Mouse (Mus musculus): ENCODE results near the gene Ltv1. TPM values are rescaled to one million over a fixed set of nuclear protein-coding genes. Genes with fewer than 3 reads are reported as not detected.

Gene Ltv1
- polyA plus RNA-seq, 1 experiment from 2014 or later = 37.8 TPM

DNA sequence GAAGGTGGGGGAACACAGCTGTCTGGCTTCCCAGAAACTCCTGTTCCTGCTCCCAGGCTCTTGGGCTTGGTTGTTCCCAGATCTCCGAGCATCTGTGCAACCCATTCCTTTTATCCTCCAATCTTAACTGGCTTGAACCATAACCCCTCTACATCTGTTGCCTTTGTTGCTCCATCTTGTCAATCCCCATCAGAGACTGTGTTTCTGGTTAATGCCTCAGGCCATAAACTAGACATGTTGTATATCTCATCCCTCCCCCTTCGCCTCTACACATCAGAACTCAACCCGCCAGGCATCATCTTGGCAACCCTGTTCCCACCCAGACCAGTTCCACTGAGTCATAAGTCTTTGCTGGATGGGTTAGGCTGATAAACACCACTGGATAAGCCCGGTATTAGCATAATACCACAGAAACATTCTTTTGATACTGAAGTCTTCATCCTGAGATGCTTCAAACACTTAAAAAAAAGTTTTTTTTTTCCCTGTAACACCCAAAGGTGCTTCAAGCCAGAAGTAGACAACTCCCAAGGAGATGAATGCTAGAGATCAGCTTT, 40.1 kb downstream of the Ltv1 start:
- Histone ChIP-seq H3K27ac (replicated peaks) (no peak overlapping the region), H3K4me2 (replicated peaks) (no peak overlapping the region), H3K9me3 (no peaks in the 10 kb centered on the region), H3K4me1 (no peaks in the 10 kb centered on the region), H3K27me3 (no peaks in the 10 kb centered on the region), H3K4me3 (no peak overlapping the region), H3K9ac (replicated peaks) (no peak overlapping the region), H3K36me3 (no peaks in the 10 kb centered on the region)
- no peak for ATAC-seq (replicated peaks)
- 90% methylated on average over 4 of the region's 4 CpGs for WGBS

GRCm38 (mm10) chr10:13151353-13151752, 41.6 kb downstream of the Ltv1 start:
- Histone ChIP-seq H3K36me3 (no peaks in the 10 kb centered on the region), H3K9ac (replicated peaks) (no peak overlapping the region), H3K4me3 (no peak overlapping the region), H3K27me3 (no peaks in the 10 kb centered on the region), H3K27ac (replicated peaks) (no peak overlapping the region), H3K4me1 (no peaks in the 10 kb centered on the region), H3K9me3 (no peaks in the 10 kb centered on the region), H3K4me2 (replicated peaks) (no peak overlapping the region)
- WGBS = 61% methylated on average over 5 of the region's 5 CpGs
- 0 out of 2 replicates have a peak, but pooled peaks have one; percentile 23 for ATAC-seq (replicated peaks)

DNA sequence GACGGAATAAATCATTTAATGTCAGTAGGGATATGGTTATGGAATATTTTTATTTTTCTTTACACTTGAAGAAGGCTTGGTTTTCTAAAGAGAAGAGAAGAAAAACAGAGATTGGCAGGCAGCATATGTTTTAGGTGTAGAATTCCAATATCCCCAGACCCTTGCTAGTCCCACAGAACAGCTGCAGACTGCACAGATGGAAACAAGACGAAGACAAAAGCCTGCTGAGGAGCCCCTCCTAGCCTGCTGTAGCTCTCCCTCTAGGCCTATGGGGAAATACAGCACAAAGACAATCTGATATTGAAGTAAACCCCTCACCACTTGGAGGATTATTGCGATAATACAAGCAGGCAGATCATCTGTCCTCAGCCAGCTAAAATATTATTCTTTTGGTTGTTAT, 42.5 kb downstream of the Ltv1 start:
- no peaks in the 10 kb centered on the region for H3K4me1 ChIP-seq
- H3K36me3 ChIP-seq = no peaks in the 10 kb centered on the region
- H3K9me3 ChIP-seq = no peaks in the 10 kb centered on the region
- no peaks in the 10 kb centered on the region for H3K27me3 ChIP-seq
- H3K4me2 ChIP-seq (replicated peaks) = no peak overlapping the region
- WGBS = 60% methylated on average over 3 of the region's 3 CpGs
- no peak for ATAC-seq (replicated peaks)
- H3K4me3 ChIP-seq = no peak overlapping the region
- no peak overlapping the region for H3K9ac ChIP-seq (replicated peaks)
- H3K27ac ChIP-seq (replicated peaks) = no peak overlapping the region

DNA sequence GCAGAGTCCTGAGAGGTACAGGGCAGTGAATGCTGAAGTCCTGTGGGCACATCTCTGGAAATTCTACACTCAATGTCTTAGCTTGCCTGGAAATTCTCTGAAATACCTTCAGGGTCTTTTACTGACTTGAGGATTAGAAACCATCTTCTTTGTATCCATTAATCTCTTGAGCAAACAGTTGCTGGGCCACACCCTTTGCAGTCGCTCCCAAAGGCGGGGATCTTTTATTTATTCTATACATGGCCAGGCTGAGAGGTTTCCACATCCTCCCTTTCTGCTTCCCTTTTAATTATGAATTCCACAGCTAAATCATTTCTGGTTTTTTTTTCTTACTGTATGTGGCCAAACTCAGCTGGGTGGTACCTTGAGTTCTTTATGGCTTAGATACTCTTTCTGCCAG, 52.5 kb downstream of the Ltv1 start:
- no peak overlapping the region for H3K9ac ChIP-seq (replicated peaks)
- WGBS = 82% methylated on average over 2 of the region's 2 CpGs
- H3K27ac ChIP-seq (replicated peaks) = no peak overlapping the region
- no peak overlapping the region for H3K4me2 ChIP-seq (replicated peaks)
- H3K9me3 ChIP-seq = no peaks in the 10 kb centered on the region
- ATAC-seq (replicated peaks) = no peak
- no peaks in the 10 kb centered on the region for H3K36me3 ChIP-seq
- no peaks in the 10 kb centered on the region for H3K27me3 ChIP-seq
- no peaks in the 10 kb centered on the region for H3K4me1 ChIP-seq
- H3K4me3 ChIP-seq = no peak overlapping the region

GRCm38 (mm10) chr10:13137906-13138305, 55.1 kb downstream of the Ltv1 start:
- H3K27ac ChIP-seq (replicated peaks) = no peak overlapping the region
- no peaks in the 10 kb centered on the region for H3K27me3 ChIP-seq
- H3K4me2 ChIP-seq (replicated peaks) = no peak overlapping the region
- no peak for ATAC-seq (replicated peaks)
- H3K4me3 ChIP-seq = no peak overlapping the region
- H3K4me1 ChIP-seq = no peaks in the 10 kb centered on the region
- no peaks in the 10 kb centered on the region for H3K36me3 ChIP-seq
- WGBS = 89% methylated on average over 6 of the region's 6 CpGs
- H3K9ac ChIP-seq (replicated peaks) = no peak overlapping the region
- no peaks in the 10 kb centered on the region for H3K9me3 ChIP-seq

GRCm38 (mm10) chr10:13135751-13136150, 57.2 kb downstream of the Ltv1 start:
- H3K9ac ChIP-seq (replicated peaks) = no peak overlapping the region
- no peaks in the 10 kb centered on the region for H3K9me3 ChIP-seq
- ATAC-seq (replicated peaks) = no peak
- H3K4me1 ChIP-seq = no peaks in the 10 kb centered on the region
- no peaks in the 10 kb centered on the region for H3K36me3 ChIP-seq
- H3K4me3 ChIP-seq = no peak overlapping the region
- no peaks in the 10 kb centered on the region for H3K27me3 ChIP-seq
- H3K4me2 ChIP-seq (replicated peaks) = no peak overlapping the region
- WGBS = 96% methylated on average over 7 of the region's 7 CpGs
- H3K27ac ChIP-seq (replicated peaks) = no peak overlapping the region

DNA sequence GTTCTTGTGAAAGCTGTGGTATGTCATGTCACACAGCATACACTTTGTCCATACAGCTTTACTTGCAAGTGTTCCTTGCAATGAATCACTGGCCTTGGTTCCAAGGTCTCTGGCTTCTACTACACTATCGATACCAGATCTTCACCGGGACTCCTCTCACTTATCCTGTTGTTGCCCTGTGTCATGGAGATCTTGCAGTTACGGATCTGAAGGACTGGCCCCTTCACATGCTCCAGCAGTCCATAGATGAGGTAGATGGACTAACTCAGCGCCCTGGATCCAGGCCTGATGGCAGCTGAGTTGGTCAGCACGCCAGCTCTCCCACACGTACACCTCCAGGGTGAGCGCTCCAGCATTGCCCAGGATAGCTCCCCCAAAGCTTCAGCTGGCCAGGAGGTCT, 57.7 kb downstream of the Ltv1 start:
- WGBS = 96% methylated on average over 7 of the region's 7 CpGs
- no peak overlapping the region for H3K27ac ChIP-seq (replicated peaks)
- no peaks in the 10 kb centered on the region for H3K27me3 ChIP-seq
- H3K9me3 ChIP-seq = no peaks in the 10 kb centered on the region
- no peak overlapping the region for H3K9ac ChIP-seq (replicated peaks)
- no peak overlapping the region for H3K4me2 ChIP-seq (replicated peaks)
- no peak for ATAC-seq (replicated peaks)
- no peak overlapping the region for H3K4me3 ChIP-seq
- H3K4me1 ChIP-seq = no peaks in the 10 kb centered on the region
- no peaks in the 10 kb centered on the region for H3K36me3 ChIP-seq

DNA sequence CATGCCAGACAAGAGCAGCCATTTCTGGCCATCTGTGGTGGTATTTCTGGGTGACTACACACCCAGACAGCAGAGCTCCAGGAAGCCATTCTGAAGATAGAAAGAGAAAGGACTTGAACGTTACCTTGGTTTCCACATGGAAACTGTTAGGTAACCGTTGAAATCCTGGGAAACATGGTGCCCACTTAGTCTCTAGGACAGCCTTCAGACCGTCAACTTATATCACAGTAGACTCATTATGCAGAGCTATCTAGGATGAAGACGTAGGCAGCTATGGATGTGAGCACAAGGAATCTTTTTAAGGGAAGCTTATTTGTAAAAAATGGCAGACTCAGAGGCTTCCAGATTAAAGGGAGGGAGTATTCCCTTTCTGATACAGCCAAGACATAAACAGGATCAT, 59.1 kb downstream of the Ltv1 start:
- H3K4me2 ChIP-seq (replicated peaks) = no peak overlapping the region
- H3K27me3 ChIP-seq = no peaks in the 10 kb centered on the region
- ATAC-seq (replicated peaks) = no peak
- H3K4me3 ChIP-seq = no peak overlapping the region
- H3K9ac ChIP-seq (replicated peaks) = no peak overlapping the region
- 91% methylated on average over 4 of the region's 4 CpGs for WGBS
- H3K9me3 ChIP-seq = no peaks in the 10 kb centered on the region
- H3K4me1 ChIP-seq = no peaks in the 10 kb centered on the region
- H3K27ac ChIP-seq (replicated peaks) = no peak overlapping the region
- no peaks in the 10 kb centered on the region for H3K36me3 ChIP-seq

Other genes starting within 250 kb of the Ltv1 start
- 0.69 and 0.91 TPM in 2 replicates for gene Stx11, start 228.9 kb downstream of the Ltv1 start, polyA plus RNA-seq (2015; fragmentation: Nextera tagmentation; extraction: Ambion mirVana)
- gene Sf3b5, start 187.8 kb downstream of the Ltv1 start, polyA plus RNA-seq (2015; fragmentation: Nextera tagmentation; extraction: Ambion mirVana) = 26.9 and 28.0 TPM in 2 replicates
- 37.0 and 41.0 TPM in 2 replicates for gene Plagl1, start 132.7 kb downstream of the Ltv1 start, polyA plus RNA-seq (2015; fragmentation: Nextera tagmentation; extraction: Ambion mirVana)
- gene Zc2hc1b, start 15.1 kb downstream of the Ltv1 start, polyA plus RNA-seq (2015; fragmentation: Nextera tagmentation; extraction: Ambion mirVana) = not detected in 2 replicates

Data from forebrain, embryonic 15.5 days (tissue).